Mouse (Mus musculus) MN1 (cell line): ENCODE measurements around the gene Adcy1.

ENCODE experiments used
- DNase-seq: peaks from one replicate; pipeline ENCODE4 v3.0.0-alpha.2; 2016; ENCODE audit warnings: low spot score

The Adcy1 gene

GRCm38 (mm10) chr11:7063001-7063584 lies at the start of gene Adcy1:
Gene Adcy1 (plus strand): TSS chr11:7063489.
- DNase-seq: no peak

DNA sequence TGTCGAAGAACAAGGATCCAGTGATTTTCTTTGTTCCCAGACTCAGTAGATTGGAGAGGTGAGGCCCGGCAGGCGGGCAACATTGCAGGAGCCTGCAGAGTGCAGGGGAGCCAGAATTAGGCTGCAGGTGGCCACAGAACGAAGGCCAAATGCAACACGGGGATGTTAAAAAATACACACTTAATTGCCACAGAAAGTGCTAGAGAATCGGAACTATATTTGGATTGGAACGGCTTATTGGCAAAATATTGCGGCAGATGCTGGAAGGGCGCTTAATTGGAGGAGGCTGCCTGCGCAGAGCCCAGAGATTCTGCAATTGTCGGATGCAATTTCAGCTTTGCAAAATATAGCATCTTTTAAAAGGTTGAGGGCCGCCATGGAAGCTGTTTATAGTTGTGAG lies 46.4 kb upstream of the Adcy1 start:
- no peak for DNase-seq

DNA sequence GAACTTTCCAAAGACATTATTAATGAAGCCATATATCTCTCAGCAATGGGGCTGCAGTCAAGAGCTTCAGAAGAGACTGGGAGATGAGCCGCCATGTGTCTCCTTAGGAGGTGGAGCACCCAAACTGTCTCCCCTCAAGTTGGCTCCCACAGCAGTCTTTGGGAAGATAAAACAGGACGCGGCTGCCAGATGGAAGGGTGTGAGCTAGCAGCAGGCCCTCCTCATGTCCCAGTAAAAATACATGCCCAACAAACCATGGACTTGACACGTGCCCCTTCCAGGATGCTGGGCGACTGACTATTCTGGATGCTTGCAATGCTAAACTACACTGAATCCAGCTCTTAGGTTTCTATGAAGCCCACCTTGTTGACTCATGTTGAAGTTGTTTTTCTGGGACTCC lies 45.2 kb upstream of the Adcy1 start:
- DNase-seq: no peak

DNA sequence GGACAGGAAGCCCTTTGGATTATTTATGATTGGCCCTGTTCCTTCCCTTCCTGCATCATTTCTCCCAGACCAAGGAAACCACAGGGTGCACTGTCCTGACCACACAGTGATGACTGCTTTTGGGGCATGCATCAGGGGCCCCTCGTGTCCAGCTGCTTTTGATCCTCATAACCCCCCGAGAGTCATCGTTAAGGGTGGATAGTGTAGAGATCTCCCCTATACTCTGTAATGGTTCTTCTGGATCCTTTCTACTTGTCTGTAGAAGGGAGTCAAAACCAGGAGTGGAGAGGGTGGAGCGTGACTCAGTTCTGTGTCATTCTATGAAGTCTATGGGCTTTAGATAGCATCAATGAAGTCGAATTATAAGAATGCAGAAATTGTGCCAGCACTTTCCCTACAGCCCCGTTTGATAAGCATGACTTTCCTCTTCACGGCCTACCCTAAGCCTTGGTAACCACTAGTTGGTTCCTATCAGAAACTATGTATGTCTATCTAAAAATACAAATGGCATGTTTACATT lies 44.2 kb upstream of the Adcy1 start:
- DNase-seq: no peak

DNA sequence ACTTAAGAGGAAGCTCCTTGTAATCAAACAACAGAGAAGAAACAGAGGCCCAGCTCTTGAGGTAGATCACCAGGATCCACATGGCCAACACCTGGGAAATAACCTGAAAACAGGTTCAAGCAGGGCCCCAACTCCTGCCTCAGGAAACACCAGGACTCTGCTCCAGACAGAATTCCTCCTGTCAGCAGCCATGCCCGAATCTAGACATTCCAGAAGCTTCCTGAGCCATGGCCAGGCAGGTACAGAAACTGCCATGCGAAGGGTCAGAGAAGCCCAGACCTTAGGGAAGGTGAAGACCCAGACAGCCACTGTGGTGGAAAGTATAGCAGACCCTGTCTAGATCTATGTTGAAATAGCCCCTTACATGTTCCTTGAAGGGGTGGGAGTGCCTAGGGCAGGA lies 30.2 kb upstream of the Adcy1 start:
- DNase-seq: no peak

GRCm38 (mm10) chr11:7039722-7040121 lies 23.6 kb upstream of the Adcy1 start:
- DNase-seq: no peak

- no peak for DNase-seq
These were observed 22.5 kb upstream of the Adcy1 start for GRCm38 (mm10) chr11:7040801-7041200.

DNA sequence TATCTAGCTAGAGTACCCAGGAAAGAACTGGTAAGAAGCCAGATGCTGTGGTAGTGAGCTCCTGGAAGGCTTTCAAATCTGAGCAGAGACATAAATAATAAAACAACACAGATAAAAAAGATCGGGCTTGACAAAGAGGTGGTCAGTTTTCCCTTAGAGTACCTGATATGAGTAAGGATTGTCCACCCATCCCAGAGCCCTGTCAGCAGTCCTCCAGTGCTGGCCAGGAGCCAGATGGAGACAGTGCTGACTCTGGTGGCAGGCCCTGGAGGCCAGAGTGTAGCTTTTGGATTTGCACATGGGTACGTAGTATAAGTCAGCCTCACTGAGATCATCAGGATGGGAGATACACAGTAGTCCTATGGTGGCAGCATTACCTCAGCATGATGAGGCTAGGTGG lies 16.1 kb upstream of the Adcy1 start:
- no peak for DNase-seq

- DNase-seq: no peak
These were observed 15.7 kb upstream of the Adcy1 start for GRCm38 (mm10) chr11:7047584-7047983.

DNA sequence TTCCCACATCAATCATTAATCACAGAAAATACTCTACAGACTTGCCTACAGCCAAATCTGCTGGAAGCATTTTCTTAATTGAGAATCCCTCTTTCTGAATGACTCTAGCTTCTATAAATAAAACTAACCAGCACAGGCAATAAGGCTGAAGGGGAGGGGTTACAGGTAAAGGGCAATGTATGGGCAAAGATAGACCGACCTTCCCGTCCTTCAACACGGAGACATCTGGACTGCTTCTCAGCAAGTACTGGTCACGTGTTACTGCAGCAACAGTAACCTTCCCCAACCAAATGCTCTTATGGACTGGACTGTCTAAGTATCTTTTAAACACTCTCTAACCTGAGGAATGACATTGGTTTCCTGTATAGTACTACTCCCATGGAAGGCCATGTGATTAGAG lies 9.6 kb upstream of the Adcy1 start:
- no peak for DNase-seq

GRCm38 (mm10) chr11:7054662-7055265 lies 8.5 kb upstream of the Adcy1 start:
- no peak for DNase-seq

DNA sequence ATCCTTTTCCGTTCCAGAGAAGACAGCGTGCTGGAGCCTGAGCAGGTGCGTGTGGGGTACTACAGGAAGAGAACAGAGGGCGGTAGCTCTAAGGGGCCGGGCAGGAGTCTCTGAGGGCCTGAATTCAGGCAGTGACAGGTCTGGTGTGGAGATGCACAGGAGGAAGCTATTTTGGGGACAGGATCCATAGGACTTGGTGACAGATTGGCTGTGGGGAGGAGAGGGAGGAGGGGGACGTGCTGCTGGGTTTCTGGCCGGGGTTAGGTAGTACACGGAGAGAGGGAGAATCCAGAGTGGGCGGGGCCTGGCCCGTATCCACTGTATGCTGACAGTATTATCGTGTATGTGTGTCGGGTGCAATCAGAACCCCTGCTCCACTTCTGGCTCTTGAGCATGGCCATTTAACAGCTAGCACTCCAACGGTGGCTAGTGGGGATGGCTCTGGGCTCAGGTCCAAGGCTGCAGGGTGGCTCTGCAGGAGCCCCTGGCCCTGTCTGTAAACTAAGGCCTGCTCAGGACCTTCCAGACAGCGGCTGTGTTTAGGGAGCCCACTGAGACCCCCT lies 7.8 kb upstream of the Adcy1 start:
- DNase-seq: no peak

- DNase-seq: no peak
These were observed 7.2 kb upstream of the Adcy1 start for GRCm38 (mm10) chr11:7056121-7056520.

GRCm38 (mm10) chr11:7057781-7058180 lies 5.5 kb upstream of the Adcy1 start:
- DNase-seq: no peak

DNA sequence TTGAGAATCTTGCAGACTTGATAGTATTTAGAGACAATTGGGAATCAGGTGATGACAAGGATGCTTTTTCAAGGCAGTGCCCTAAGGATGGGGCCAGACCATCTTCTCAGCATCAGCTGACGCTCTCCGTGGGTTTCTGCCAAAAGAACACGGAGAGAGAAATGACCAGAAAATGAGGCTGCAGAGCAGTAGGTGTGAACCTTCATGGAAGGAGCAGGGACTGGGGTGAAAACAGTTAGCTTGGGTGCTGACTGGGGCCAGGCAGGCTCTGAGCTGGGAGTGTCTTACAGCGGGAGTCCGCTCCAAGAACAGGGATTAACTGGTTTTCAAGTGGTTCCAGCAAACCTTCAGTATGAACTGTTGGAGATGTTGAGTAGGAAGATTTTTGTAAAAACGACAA lies 1.3 kb upstream of the Adcy1 start:
- DNase-seq: no peak

DNA sequence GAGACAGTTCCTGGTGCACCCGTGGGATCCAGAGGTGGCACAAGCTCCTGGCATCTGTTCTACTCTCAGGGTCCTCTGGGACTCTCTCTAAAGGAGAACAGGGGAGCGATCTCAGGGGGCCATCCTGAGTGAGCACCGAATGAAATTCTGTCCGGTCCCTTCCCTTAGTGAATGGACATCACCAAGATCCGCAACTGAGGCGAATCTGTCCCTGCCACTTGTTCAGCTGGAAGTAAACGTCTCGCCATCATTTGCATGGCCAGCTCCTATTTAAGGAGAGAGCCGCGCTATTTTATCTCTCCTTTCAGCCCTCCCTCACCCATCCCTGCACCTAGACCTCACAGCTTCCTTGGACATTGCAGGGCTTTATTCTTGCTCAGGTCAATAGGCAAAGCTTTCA lies 723 bp upstream of the Adcy1 start:
- DNase-seq: no peak

DNA sequence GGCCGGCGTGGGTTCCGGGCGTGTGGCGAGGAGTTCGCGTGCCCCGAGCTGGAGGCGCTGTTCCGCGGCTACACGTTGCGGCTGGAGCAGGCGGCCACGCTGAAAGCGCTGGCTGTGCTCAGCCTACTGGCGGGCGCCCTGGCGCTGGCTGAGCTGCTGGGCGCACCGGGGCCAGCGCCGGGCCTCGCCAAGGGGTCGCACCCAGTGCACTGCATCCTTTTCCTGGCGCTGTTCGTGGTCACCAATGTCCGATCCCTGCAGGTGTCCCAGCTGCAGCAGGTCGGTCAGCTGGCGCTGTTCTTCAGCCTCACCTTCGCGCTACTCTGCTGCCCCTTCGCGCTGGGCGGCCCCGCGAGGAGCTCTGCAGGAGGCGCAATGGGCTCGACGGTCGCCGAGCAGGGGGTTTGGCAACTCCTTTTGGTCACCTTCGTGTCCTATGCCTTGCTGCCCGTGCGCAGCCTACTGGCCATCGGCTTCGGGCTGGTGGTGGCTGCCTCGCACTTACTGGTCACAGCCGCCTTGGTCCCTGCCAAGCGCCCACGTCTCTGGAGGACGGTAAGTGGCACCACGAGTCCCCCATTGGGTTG lies 485 bp downstream of the Adcy1 start:
- DNase-seq: no peak

- DNase-seq: no peak
These were observed 1.3 kb downstream of the Adcy1 start for GRCm38 (mm10) chr11:7064484-7065185.

- no peak for DNase-seq
These were observed 2.1 kb downstream of the Adcy1 start for GRCm38 (mm10) chr11:7065388-7065787.

DNA sequence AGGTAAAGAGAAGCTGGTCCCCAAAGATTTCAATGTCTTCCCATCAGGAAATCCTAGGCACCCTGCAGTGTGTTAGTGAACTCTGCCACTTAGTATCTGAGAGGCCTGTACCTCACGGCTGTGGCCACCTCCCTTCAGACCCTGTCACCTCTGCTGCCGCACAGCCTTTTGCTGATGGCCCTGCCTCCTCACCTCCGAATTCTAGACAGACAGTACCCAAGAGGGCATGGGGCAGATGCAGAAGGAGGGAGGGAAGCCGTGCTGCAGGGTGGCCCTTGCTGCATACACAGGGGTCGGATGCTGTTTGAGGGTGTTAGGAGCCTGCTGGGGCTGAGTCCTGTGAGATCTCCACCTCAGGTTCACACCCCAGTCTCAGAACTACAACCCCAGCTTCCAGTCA lies 2.6 kb downstream of the Adcy1 start:
- DNase-seq: no peak

- no peak for DNase-seq
These were observed 4.0 kb downstream of the Adcy1 start for GRCm38 (mm10) chr11:7067263-7067662.

GRCm38 (mm10) chr11:7068479-7069235 lies 5.4 kb downstream of the Adcy1 start:
- DNase-seq: no peak
